Mouse (Mus musculus): ENCODE data around the gene Pdlim4. TPM values are rescaled to one million over a fixed set of nuclear protein-coding genes. Genes with fewer than 3 reads are reported as not detected.

Pdlim4 gene
- polyA plus RNA-seq, 1 experiment, result 22.9 TPM

GRCm38 (mm10) chr11:54028044-54028951 is 40.5 kb downstream of the Pdlim4 start, which contains the start of gene Slc22a4:
Slc22a4 (minus strand) TSS chr11:54028090.
- TF ChIP-seq POLR2A (IDR thresholded peaks at IDR 0.05; ENCODE audit: borderline replicate concordance, extremely low read depth, low read depth, low read length) (no peak), CTCF (IDR thresholded peaks at IDR 0.05; ENCODE audit: insufficient read depth, low read length) (peak; percentile 17; the same call in 1 of the 2 replicates)
- Histone ChIP-seq H3K4me3 (replicated peaks; ENCODE audit: extremely low read depth, low read depth, low read length) (peak within 1 kb of the TSS; percentile 61), H3K4me1 (ENCODE audit: control insufficient read depth, insufficient read depth, low read length) (peaks cover 5% of the 10 kb centered on the region)
- WGBS, result 4% methylated on average over 61 of the region's 61 CpGs
- peak; percentile 78 for DNase-seq

GRCm38 (mm10) chr11:54027131-54028043 is 41.4 kb downstream of the Pdlim4 start:
- no peak for DNase-seq
- WGBS, result 22% methylated on average over 31 of the region's 31 CpGs
- Histone ChIP-seq H3K4me1 (ENCODE audit: control insufficient read depth, insufficient read depth, low read length) (peaks cover 5% of the 10 kb centered on the region), H3K4me3 (replicated peaks; ENCODE audit: extremely low read depth, low read depth, low read length) (peak overlapping the region; percentile 61)
- TF ChIP-seq CTCF (IDR thresholded peaks at IDR 0.05; ENCODE audit: insufficient read depth, low read length) (no peak), POLR2A (IDR thresholded peaks at IDR 0.05; ENCODE audit: borderline replicate concordance, extremely low read depth, low read depth, low read length) (no peak)

DNA sequence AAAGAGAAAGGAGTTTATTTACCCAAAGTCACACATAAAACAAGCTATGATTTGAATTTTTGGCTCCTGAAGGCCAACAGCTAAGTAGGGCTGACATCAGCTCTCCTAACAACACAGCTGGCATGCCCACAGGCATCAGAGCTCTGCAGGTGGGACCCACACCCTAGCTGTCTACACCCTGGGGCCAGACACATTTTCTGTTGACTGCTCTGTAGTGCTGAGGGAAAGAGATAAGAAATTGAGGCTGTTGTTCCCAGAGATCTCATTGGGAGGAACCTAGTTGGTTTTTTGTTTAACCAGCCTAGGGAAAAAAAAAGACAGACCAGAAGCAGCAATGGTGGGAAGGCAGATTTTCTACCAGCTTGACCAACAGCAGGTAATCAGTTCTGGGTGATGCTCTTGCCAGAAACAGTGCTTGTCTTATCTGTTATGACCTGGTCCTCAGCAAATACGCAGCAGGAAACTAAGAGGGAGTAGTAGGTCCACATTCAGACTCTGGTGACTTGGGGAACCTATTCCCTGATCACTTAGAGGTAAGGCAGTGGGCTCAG is 42.2 kb downstream of the Pdlim4 start:
- TF ChIP-seq CTCF (IDR thresholded peaks at IDR 0.05; ENCODE audit: insufficient read depth, low read length) (no peak), POLR2A (IDR thresholded peaks at IDR 0.05; ENCODE audit: borderline replicate concordance, extremely low read depth, low read depth, low read length) (no peak)
- H3K4me3 ChIP-seq (replicated peaks; ENCODE audit: extremely low read depth, low read depth, low read length), result no peak overlapping the region
- WGBS, result 75% methylated on average over 1 of the region's 1 CpGs

DNA sequence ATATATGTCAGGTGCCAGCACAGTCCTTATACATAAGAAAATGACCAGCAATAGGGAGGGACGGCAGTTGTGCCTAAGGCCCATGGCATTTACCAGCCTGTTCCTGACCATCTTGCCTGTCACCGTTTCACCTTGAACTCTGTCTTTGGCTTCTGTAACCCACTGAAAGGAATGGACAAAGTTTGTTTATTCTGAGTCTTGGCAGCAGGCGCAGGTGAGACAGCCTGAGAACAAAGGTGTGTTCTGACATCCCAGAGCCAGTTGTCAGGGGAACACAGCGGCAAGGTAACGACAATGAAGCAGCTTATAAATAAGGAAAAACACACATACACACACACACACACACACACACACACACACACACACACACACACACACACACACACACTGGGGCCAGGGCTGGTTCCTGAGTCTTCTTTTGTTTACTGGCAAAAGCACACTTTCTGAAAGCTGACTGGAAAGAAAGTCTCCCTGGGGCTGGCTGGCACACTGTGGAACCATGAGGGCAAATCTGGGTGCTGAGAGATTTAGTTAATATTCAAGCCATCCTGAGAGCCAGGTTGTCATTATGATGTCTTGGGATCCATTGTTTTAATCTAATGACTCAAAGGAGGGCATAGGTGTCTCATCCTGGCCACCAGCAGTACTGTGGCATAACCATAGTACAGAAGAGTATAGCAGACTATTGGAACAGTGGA is 47.3 kb downstream of the Pdlim4 start:
- WGBS, result 67% methylated on average over 5 of the region's 5 CpGs
- no peak for DNase-seq
- TF ChIP-seq POLR2A (IDR thresholded peaks at IDR 0.05; ENCODE audit: borderline replicate concordance, extremely low read depth, low read depth, low read length) (no peak), CTCF (IDR thresholded peaks at IDR 0.05; ENCODE audit: insufficient read depth, low read length) (no peak)
- Histone ChIP-seq H3K4me1 (ENCODE audit: control insufficient read depth, insufficient read depth, low read length) (no peaks in the 10 kb centered on the region), H3K4me3 (replicated peaks; ENCODE audit: extremely low read depth, low read depth, low read length) (no peak overlapping the region)

More for the DNA sequence above, 42.2 kb downstream of the Pdlim4 start:
- H3K4me1 ChIP-seq (ENCODE audit: control insufficient read depth, insufficient read depth, low read length), result peaks cover 5% of the 10 kb centered on the region
- DNase-seq, result no peak

DNA sequence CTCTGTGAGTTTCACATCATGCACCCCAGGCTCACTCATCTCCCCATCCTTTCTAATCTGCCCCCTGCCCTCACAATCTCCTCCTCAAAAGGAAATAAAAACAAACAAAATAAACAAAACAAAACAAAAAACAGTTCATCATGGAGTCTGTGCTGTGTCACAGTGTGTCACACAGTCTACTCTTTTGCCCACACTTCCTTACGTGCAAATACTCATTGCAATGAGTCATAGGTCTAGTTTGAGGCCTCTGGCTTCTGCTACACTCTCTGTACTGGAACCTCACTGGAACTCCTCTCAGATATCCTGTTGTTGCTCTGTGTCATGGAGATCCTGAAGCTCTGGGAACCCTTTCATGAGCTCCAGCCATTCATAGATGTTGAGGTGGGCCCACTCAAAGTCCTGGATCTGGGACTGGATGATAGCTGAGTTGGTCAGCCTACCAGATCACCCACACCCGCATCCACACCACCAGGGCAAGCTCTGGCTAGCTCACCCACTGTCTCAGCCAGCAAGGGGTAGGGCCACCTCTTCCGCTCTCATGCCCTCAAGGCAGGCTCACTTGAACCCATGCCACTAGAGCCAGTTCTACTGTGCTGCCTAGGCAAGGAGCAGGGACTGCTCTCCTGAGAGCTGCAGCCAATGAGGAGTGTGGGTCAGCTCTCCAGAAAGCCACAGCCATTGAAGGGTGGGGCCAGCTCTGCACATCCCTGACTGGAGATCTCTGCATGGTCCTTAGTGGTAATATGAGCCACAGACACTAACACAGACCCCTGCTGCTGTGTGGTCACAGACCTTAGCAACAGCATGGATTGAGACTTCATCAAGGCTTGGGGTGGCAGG is 49.7 kb downstream of the Pdlim4 start:
- no peak for TF ChIP-seq POLR2A (IDR thresholded peaks at IDR 0.05; ENCODE audit: borderline replicate concordance, extremely low read depth, low read depth, low read length)
- WGBS, result 81% methylated on average over 3 of the region's 3 CpGs
- DNase-seq, result no peak
- Histone ChIP-seq H3K4me3 (replicated peaks; ENCODE audit: extremely low read depth, low read depth, low read length) (no peak overlapping the region), H3K4me1 (ENCODE audit: control insufficient read depth, insufficient read depth, low read length) (no peaks in the 10 kb centered on the region)

DNA sequence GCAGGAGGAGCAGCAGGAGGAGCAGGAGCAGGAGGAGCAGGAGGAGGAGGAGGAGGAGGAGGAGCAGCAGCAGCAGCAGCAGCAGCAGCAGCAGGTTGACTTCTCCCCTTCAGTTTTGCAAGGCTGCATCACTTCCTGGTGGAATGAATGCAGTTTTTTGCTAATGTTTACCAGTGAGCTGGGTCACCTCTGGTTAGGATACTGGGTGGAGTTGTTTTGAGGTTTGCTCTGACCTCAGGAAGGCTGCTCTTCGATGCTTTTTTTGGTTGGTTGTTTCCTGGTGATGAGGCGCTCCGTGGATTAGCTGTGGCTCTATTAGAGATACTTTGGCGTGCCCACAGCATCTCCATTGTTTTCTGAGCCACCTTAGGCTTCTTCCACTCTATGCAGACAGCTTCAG is 51.2 kb downstream of the Pdlim4 start:
- H3K4me3 ChIP-seq (replicated peaks; ENCODE audit: extremely low read depth, low read depth, low read length), result no peak overlapping the region
- 66% methylated on average over 4 of the region's 4 CpGs for WGBS
- no peaks in the 10 kb centered on the region for H3K4me1 ChIP-seq (ENCODE audit: control insufficient read depth, insufficient read depth, low read length)
- DNase-seq, result no peak
- TF ChIP-seq POLR2A (IDR thresholded peaks at IDR 0.05; ENCODE audit: borderline replicate concordance, extremely low read depth, low read depth, low read length) (no peak), CTCF (IDR thresholded peaks at IDR 0.05; ENCODE audit: insufficient read depth, low read length) (no peak)

DNA sequence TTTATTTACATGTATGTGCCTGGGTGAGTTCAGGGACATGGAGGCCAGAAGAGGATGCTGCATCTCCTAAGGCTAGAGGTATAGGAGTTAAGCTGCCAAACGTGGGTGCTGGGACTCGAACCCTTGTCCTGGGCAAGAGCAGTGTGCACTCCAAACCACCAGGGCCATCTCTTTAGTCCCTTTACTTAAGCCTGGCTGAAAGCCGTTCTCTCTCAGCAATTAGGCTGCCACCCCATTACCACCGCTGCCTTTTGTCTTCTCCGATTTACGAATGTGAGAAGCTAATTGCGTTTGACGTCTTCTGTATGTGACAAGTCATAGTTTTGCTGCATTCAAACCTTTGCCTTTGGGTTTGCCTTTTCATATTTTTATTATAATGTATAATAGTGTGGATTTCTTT is 52.8 kb downstream of the Pdlim4 start:
- no peak for DNase-seq
- TF ChIP-seq POLR2A (IDR thresholded peaks at IDR 0.05; ENCODE audit: borderline replicate concordance, extremely low read depth, low read depth, low read length), result no peak
- no peak for TF ChIP-seq CTCF (IDR thresholded peaks at IDR 0.05; ENCODE audit: insufficient read depth, low read length)
- Histone ChIP-seq H3K4me3 (replicated peaks; ENCODE audit: extremely low read depth, low read depth, low read length) (no peak overlapping the region), H3K4me1 (ENCODE audit: control insufficient read depth, insufficient read depth, low read length) (no peaks in the 10 kb centered on the region)
- 85% methylated on average over 8 of the region's 8 CpGs for WGBS

GRCm38 (mm10) chr11:54012961-54013360 is 55.9 kb downstream of the Pdlim4 start:
- no peak for DNase-seq
- 91% methylated on average over 5 of the region's 5 CpGs for WGBS
- no peaks in the 10 kb centered on the region for H3K4me1 ChIP-seq (ENCODE audit: control insufficient read depth, insufficient read depth, low read length)

More at GRCm38 (mm10) chr11:54012961-54013360, 55.9 kb downstream of the Pdlim4 start:
- TF ChIP-seq CTCF (IDR thresholded peaks at IDR 0.05; ENCODE audit: insufficient read depth, low read length) (no peak), POLR2A (IDR thresholded peaks at IDR 0.05; ENCODE audit: borderline replicate concordance, extremely low read depth, low read depth, low read length) (no peak)
- H3K4me3 ChIP-seq (replicated peaks; ENCODE audit: extremely low read depth, low read depth, low read length), result no peak overlapping the region
